Mouse (Mus musculus) kidney, adult 2 months (tissue): Measurements from ENCODE around the gene Dnali1. TPM values are rescaled to one million over a fixed set of nuclear protein-coding genes. Genes with fewer than 3 reads are reported as not detected.

Source experiments
- DNase-seq: peaks from one replicate; pipeline ENCODE4 v3.0.0; 2021
- H3K27ac ChIP-seq: fragments of 200-500 bp; 2 replicates; pipeline ENCODE4 v1.5.1; 2012; ENCODE audit warnings: low read depth, low read length, control low read depth, inconsistent platforms; ENCODE audit not compliant: insufficient read depth
- H3K27me3 ChIP-seq: fragments of 200-500 bp; replicated peaks from 2 replicates; pipeline ENCODE4 v1.6.1; 2012; ENCODE audit warnings: mild to moderate bottlenecking, moderate library complexity, low read length, inconsistent platforms; ENCODE audit not compliant: control insufficient read depth, insufficient read depth
- H3K36me3 ChIP-seq: fragments of 200-500 bp; 2 replicates; pipeline ENCODE4 v1.6.1; 2012; ENCODE audit warnings: mild to moderate bottlenecking, moderate library complexity, low read length, inconsistent platforms; ENCODE audit not compliant: control insufficient read depth, insufficient read depth
- H3K4me1 ChIP-seq: fragments of 200-500 bp; 2 replicates; pipeline ENCODE4 v1.6.1; 2011; ENCODE audit warnings: low read length; ENCODE audit not compliant: control insufficient read depth, insufficient read depth
- H3K4me3 ChIP-seq: fragments of 200-500 bp; 2 replicates; pipeline ENCODE4 v1.5.1; 2011; ENCODE audit warnings: mild to moderate bottlenecking, low read depth, low read length, control low read depth; ENCODE audit not compliant: insufficient read depth
- CTCF ChIP-seq: fragments of 200-500 bp; conservative IDR thresholded peaks from 2 replicates; pipeline ENCODE4 v1.5.1; 2011; ENCODE audit warnings: low read depth, mild to moderate bottlenecking, control low read depth, low read length, moderate library complexity, mixed read lengths; ENCODE audit not compliant: insufficient read depth, insufficient read length
- POLR2A ChIP-seq: fragments of 200-500 bp; IDR thresholded peaks from one replicate; pipeline ENCODE4 v1.6.1; 2011; ENCODE audit warnings: low read depth, low read length, control low read depth
- WGBS: fragments of 180-500 bp; shearing (Covaris S2); methylation state at CpG from one replicate; pipeline ENCODE4 v1.1.7; 2018; 5-methylcytosine and 5-hydroxymethylcytosine counted together
- polyA plus RNA-seq: library from polyadenylated mRNA; depleted of rRNA; stranded (reverse); fragments of >200 nt; gene quantifications from 2 replicates; pipeline ENCODE4 v1.2.3, GENCODE M21; 2012; rRNA removed

Dnali1 gene
- polyA plus RNA-seq, 1 experiment = 0.44 TPM

- no peak overlapping the region for H3K27ac ChIP-seq
- H3K4me3 ChIP-seq = no peak overlapping the region
- H3K4me1 ChIP-seq = no peaks in the 10 kb centered on the region
- no peak for DNase-seq
- TF ChIP-seq CTCF (no peak), POLR2A (no peak)
- no peaks in the 10 kb centered on the region for H3K27me3 ChIP-seq
- 61% methylated on average over 6 of the region's 6 CpGs for WGBS
- no peaks in the 10 kb centered on the region for H3K36me3 ChIP-seq
Measured at GRCm38 (mm10) chr4:125008220-125008619, 57.3 kb downstream of the Dnali1 start.

GRCm38 (mm10) chr4:125007460-125007859, 58.0 kb downstream of the Dnali1 start:
- TF ChIP-seq POLR2A = no peak
- no peak for TF ChIP-seq CTCF
- no peaks in the 10 kb centered on the region for H3K27me3 ChIP-seq

More at GRCm38 (mm10) chr4:125007460-125007859, 58.0 kb downstream of the Dnali1 start:
- Histone ChIP-seq H3K4me3 (no peak overlapping the region), H3K4me1 (no peaks in the 10 kb centered on the region), H3K36me3 (no peaks in the 10 kb centered on the region), H3K27ac (no peak overlapping the region)
- DNase-seq = no peak
- WGBS = 56% methylated on average over 15 of the region's 15 CpGs

Other genes with a start within 250 kb of the Dnali1 start
- 34.3 TPM in 2 replicates for gene Yrdc, start 215.0 kb downstream of the Dnali1 start, polyA plus RNA-seq
- 57.8 and 69.5 TPM in 2 replicates for gene 1110065P20Rik, start 214.5 kb downstream of the Dnali1 start, polyA plus RNA-seq
- 0.27 and 0.33 TPM in 2 replicates for gene Maneal, start 203.5 kb downstream of the Dnali1 start, polyA plus RNA-seq
- gene Epha10, start 184.8 kb downstream of the Dnali1 start, polyA plus RNA-seq = 0.01 TPM in 1 of 2 replicates, not detected in the other
- 7.7 and 8.1 TPM in 2 replicates for gene 9930104L06Rik, start 128.7 kb downstream of the Dnali1 start, polyA plus RNA-seq
- gene Cdca8, start 126.4 kb downstream of the Dnali1 start, polyA plus RNA-seq = 1.4 and 1.5 TPM in 2 replicates
- gene Rspo1, start 79.3 kb downstream of the Dnali1 start, polyA plus RNA-seq = 2.0 and 2.5 TPM in 2 replicates
- gene Gnl2, start 49.1 kb downstream of the Dnali1 start, polyA plus RNA-seq = 14.3 TPM in 2 replicates
- gene Snip1, start 969 bp upstream of the Dnali1 start, polyA plus RNA-seq = 7.3 and 8.3 TPM in 2 replicates
- 10.8 and 17.5 TPM in 2 replicates for gene Meaf6, start 19.4 kb upstream of the Dnali1 start, polyA plus RNA-seq
- gene Zc3h12a, start 62.1 kb upstream of the Dnali1 start, polyA plus RNA-seq = 4.4 and 5.3 TPM in 2 replicates